Mouse (Mus musculus) heart, embryonic 12.5 days (tissue): ENCODE measurements around the gene Eif2s2. TPM values are rescaled to one million over a fixed set of nuclear protein-coding genes. Genes with fewer than 3 reads are reported as not detected.
"Not testable (repeated sequence)": the region's sequence is repeated elsewhere in the genome, so short reads cannot be mapped to it uniquely, and the experiment has no call there.

Experiments
- ATAC-seq: fragments of 200-750 bp; cut with Nextera tagmentation; 2 replicates; pipeline ENCODE4 v1.8.0; 2017; ENCODE audit warnings: moderate TSS enrichment, moderate library complexity; ENCODE audit not compliant: insufficient number of reproducible peaks, low FRiP score
- H3K27ac ChIP-seq: fragments of 300-500 bp; sonication (generic); 2 replicates; pipeline ENCODE4 v1.5.1; 2016; ENCODE audit warnings: mild to moderate bottlenecking, moderate library complexity; ENCODE audit not compliant: poor library complexity, severe bottlenecking
- H3K27me3 ChIP-seq: fragments of 300-500 bp; sonication (generic); replicated peaks from 2 replicates; pipeline ENCODE4 v1.6.1; 2016; ENCODE audit warnings: mild to moderate bottlenecking, moderate library complexity
- H3K36me3 ChIP-seq: fragments of 300-500 bp; sonication (generic); 2 replicates; pipeline ENCODE4 v1.6.1; 2016; ENCODE audit warnings: mild to moderate bottlenecking, moderate library complexity
- H3K4me1 ChIP-seq: fragments of 300-500 bp; sonication (generic); replicated peaks from 2 replicates; pipeline ENCODE4 v1.6.1; 2016; ENCODE audit warnings: mild to moderate bottlenecking
- H3K4me2 ChIP-seq: fragments of 300-500 bp; sonication (generic); 2 replicates; pipeline ENCODE4 v1.6.1; 2016; ENCODE audit warnings: mild to moderate bottlenecking, moderate library complexity
- H3K4me3 ChIP-seq: fragments of 300-500 bp; sonication (generic); 2 replicates; pipeline ENCODE4 v1.5.1; 2016; ENCODE audit warnings: mild to moderate bottlenecking
- H3K9ac ChIP-seq: fragments of 300-500 bp; sonication (generic); 2 replicates; pipeline ENCODE4 v1.6.1; 2016; ENCODE audit warnings: mild to moderate bottlenecking, moderate library complexity
- H3K9me3 ChIP-seq: fragments of 300-500 bp; sonication (generic); replicated peaks from 2 replicates; pipeline ENCODE4 v1.6.1; 2016; ENCODE audit warnings: mild to moderate bottlenecking, moderate library complexity
- WGBS: fragments of 180-500 bp; shearing (Covaris S2); methylation state at CpG from one replicate; pipeline ENCODE4 v1.1.7; 2016; 5-methylcytosine and 5-hydroxymethylcytosine counted together
- polyA plus RNA-seq: library from polyadenylated mRNA; unstranded; fragments of >200 nt; fragmentation: Nextera tagmentation; extraction: Ambion mirVana; gene quantifications from 2 replicates; pipeline ENCODE4 v1.2.1, GENCODE M21; 2016

The Eif2s2 gene
- polyA plus RNA-seq = 79.6 and 80.5 TPM in 2 replicates

- H3K9me3 ChIP-seq = no peaks in the 10 kb centered on the region
- ATAC-seq = peak; percentile 97
- WGBS = under 1% methylated on average over 75 of the region's 75 CpGs
Measured at GRCm38 (mm10) chr2:154892201-154893044, at the start of gene Eif2s2. TSS of gene Eif2s2 (minus strand) at chr2:154892935.

GRCm38 (mm10) chr2:154941952-154942351 lies 49.2 kb upstream of the Eif2s2 start:
- no peak for ATAC-seq
- H3K27me3 ChIP-seq = 0 out of 2 replicates have a peak, but pooled peaks cover 4% of the 10 kb centered on the region
- no peaks in the 10 kb centered on the region for H3K9me3 ChIP-seq
- peaks cover 3% of the 10 kb centered on the region; the same call in 1 of the 2 replicates for H3K4me1 ChIP-seq
- no peak overlapping the region for H3K9ac ChIP-seq
- no peak overlapping the region for H3K4me3 ChIP-seq
- H3K27ac ChIP-seq = no peak overlapping the region
- H3K4me2 ChIP-seq = no peak overlapping the region
- WGBS = 65% methylated on average over 10 of the region's 10 CpGs
- H3K36me3 ChIP-seq = no peaks in the 10 kb centered on the region

More at GRCm38 (mm10) chr2:154892201-154893044, at the start of gene Eif2s2:
- H3K36me3 ChIP-seq = peaks cover 5% of the 10 kb centered on the region
- peak within 1 kb of the TSS; percentile 82 for H3K4me2 ChIP-seq
- peak within 1 kb of the TSS; percentile 88 for H3K27ac ChIP-seq
- H3K4me1 ChIP-seq = peaks cover 10% of the 10 kb centered on the region
- no peaks in the 10 kb centered on the region for H3K27me3 ChIP-seq
- H3K4me3 ChIP-seq = peak within 1 kb of the TSS; percentile 94
- peak within 1 kb of the TSS; percentile 93 for H3K9ac ChIP-seq

GRCm38 (mm10) chr2:154937547-154938390 lies 45.0 kb upstream of the Eif2s2 start:
- Histone ChIP-seq H3K4me3 (no peak overlapping the region), H3K27ac (no peak overlapping the region), H3K36me3 (no peaks in the 10 kb centered on the region), H3K27me3 (0 out of 2 replicates have a peak, but pooled peaks cover 3% of the 10 kb centered on the region), H3K9me3 (no peaks in the 10 kb centered on the region), H3K9ac (no peak overlapping the region), H3K4me1 (peaks cover 1% of the 10 kb centered on the region; the same call in 1 of the 2 replicates), H3K4me2 (no peak overlapping the region)
- no peak for ATAC-seq
- 78% methylated on average over 8 of the region's 8 CpGs for WGBS

GRCm38 (mm10) chr2:154936536-154937155 lies 43.9 kb upstream of the Eif2s2 start:
- Histone ChIP-seq H3K36me3 (no peaks in the 10 kb centered on the region), H3K4me2 (no peak overlapping the region), H3K9ac (no peak overlapping the region), H3K4me1 (no peaks in the 10 kb centered on the region; the same call in 1 of the 2 replicates), H3K4me3 (no peak overlapping the region), H3K27me3 (0 out of 2 replicates have a peak, but pooled peaks cover 3% of the 10 kb centered on the region), H3K27ac (no peak overlapping the region), H3K9me3 (no peaks in the 10 kb centered on the region)
- no peak for ATAC-seq
- 68% methylated on average over 11 of the region's 11 CpGs for WGBS

- no peak overlapping the region for H3K4me3 ChIP-seq
- no peaks in the 10 kb centered on the region for H3K9me3 ChIP-seq
- no peak overlapping the region for H3K4me2 ChIP-seq
- no peak overlapping the region for H3K27ac ChIP-seq
- no peaks in the 10 kb centered on the region for H3K36me3 ChIP-seq
- 53% methylated on average over 6 of the region's 6 CpGs for WGBS
- no peak for ATAC-seq
- 0 out of 2 replicates have a peak, but pooled peaks cover 3% of the 10 kb centered on the region for H3K27me3 ChIP-seq
- H3K9ac ChIP-seq = no peak overlapping the region
- H3K4me1 ChIP-seq = no peaks in the 10 kb centered on the region
Measured at GRCm38 (mm10) chr2:154936106-154936505, 43.4 kb upstream of the Eif2s2 start.

- no peak for ATAC-seq
- H3K27me3 ChIP-seq = 0 out of 2 replicates have a peak, but pooled peaks cover 3% of the 10 kb centered on the region
- no peak overlapping the region for H3K4me3 ChIP-seq
- H3K9me3 ChIP-seq = no peaks in the 10 kb centered on the region
- H3K27ac ChIP-seq = no peak overlapping the region
- 70% methylated on average over 4 of the region's 4 CpGs for WGBS
- H3K4me2 ChIP-seq = no peak overlapping the region
- no peaks in the 10 kb centered on the region for H3K36me3 ChIP-seq
- H3K4me1 ChIP-seq = no peaks in the 10 kb centered on the region
- no peak overlapping the region for H3K9ac ChIP-seq
Measured at GRCm38 (mm10) chr2:154933884-154934283, 41.1 kb upstream of the Eif2s2 start.

GRCm38 (mm10) chr2:154928298-154928697 lies 35.6 kb upstream of the Eif2s2 start:
- H3K4me2 ChIP-seq = no peak overlapping the region
- H3K4me3 ChIP-seq = no peak overlapping the region
- H3K27ac ChIP-seq = no peak overlapping the region
- H3K4me1 ChIP-seq = no peaks in the 10 kb centered on the region
- H3K9ac ChIP-seq = no peak overlapping the region
- H3K36me3 ChIP-seq = no peaks in the 10 kb centered on the region
- no peaks in the 10 kb centered on the region for H3K27me3 ChIP-seq
- ATAC-seq = no peak
- no peaks in the 10 kb centered on the region for H3K9me3 ChIP-seq
- 60% methylated on average over 2 of the region's 2 CpGs for WGBS

GRCm38 (mm10) chr2:154926843-154927242 lies 34.1 kb upstream of the Eif2s2 start:
- no peak overlapping the region for H3K4me3 ChIP-seq
- no peak overlapping the region for H3K27ac ChIP-seq
- no peak overlapping the region for H3K9ac ChIP-seq
- no peak for ATAC-seq
- WGBS = 85% methylated on average over 6 of the region's 6 CpGs
- H3K36me3 ChIP-seq = no peaks in the 10 kb centered on the region
- H3K4me1 ChIP-seq = no peaks in the 10 kb centered on the region
- H3K9me3 ChIP-seq = no peaks in the 10 kb centered on the region
- H3K4me2 ChIP-seq = no peak overlapping the region
- H3K27me3 ChIP-seq = no peaks in the 10 kb centered on the region

GRCm38 (mm10) chr2:154925411-154926031 lies 32.8 kb upstream of the Eif2s2 start:
- Histone ChIP-seq H3K9me3 (no peaks in the 10 kb centered on the region), H3K36me3 (no peaks in the 10 kb centered on the region), H3K4me2 (no peak overlapping the region), H3K27ac (no peak overlapping the region), H3K9ac (no peak overlapping the region), H3K4me1 (no peaks in the 10 kb centered on the region), H3K27me3 (no peaks in the 10 kb centered on the region), H3K4me3 (no peak overlapping the region)
- no peak for ATAC-seq
- WGBS = 67% methylated on average over 7 of the region's 7 CpGs

GRCm38 (mm10) chr2:154922134-154922533 lies 29.4 kb upstream of the Eif2s2 start:
- H3K36me3 ChIP-seq, H3K9ac ChIP-seq, H3K4me2 ChIP-seq, ATAC-seq, H3K27ac ChIP-seq, H3K27me3 ChIP-seq, H3K4me3 ChIP-seq, H3K4me1 ChIP-seq, H3K9me3 ChIP-seq: not testable (repeated sequence)
- no CpG with 5 or more reads among the region's 4 CpGs for WGBS
